Mouse (Mus musculus): ENCODE measurements at regions not wholly inside any gene's neighbourhood (a gene's known extent, or its start where the extent isn't known, plus 50 kb on each side); places are given as distances from the start of the nearest gene placed in this dataset.

DNA sequence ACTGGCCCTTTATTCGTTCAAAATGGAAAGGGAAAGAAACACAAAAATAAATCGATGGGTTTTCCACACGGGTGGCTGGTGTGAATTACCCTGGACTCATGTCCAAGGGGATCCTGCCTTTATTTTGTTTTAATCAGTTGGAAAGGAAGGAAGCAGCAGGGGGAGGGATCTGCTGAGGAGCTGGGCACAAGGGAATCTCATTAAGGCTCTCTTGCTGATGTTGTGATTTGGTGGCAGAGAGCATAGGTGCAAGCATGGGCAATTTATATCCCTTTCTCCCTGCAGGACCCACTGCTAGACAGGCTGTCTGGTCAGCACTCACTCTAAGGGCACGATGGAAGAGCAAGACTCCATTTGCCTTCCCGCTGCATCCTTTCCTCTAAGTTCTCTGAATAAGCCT is 469.2 kb downstream of the Epha7 start:
- WGBS = 16% methylated on average over 5 of the region's 5 CpGs
- Histone ChIP-seq H3K4me3 (replicated peaks) (no peak overlapping the region), H3K4me1 (0 out of 2 replicates have a peak, but pooled peaks cover 9% of the 10 kb centered on the region), H3K27me3 (no peaks in the 10 kb centered on the region), H3K9me3 (no peaks in the 10 kb centered on the region), H3K27ac (no peak overlapping the region), H3K9ac (no peak overlapping the region), H3K36me3 (replicated peaks) (no peaks in the 10 kb centered on the region), H3K4me2 (0 out of 2 replicates have a peak overlapping the region, but pooled peaks have one; percentile 8)
- ATAC-seq (ENCODE audit: low FRiP score) = peak; percentile 75

DNA sequence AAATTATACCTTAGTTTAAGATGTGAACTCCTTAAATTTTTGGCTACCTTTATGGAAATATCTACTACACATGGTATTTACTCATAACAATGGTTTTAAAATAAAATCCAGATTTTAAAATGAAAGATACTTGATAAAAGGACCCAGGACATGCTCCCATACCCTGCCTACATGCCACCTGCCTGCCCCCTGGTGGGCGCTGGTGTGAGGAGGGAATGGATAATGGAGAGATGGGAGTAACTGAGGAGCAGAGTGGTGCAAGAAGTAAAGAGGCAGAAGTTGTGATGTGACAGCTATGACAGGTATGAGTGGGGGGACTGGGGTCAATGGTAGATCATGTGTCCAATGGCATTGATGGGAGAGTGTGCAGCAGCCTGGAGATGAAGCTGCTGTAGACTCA is 488.4 kb downstream of the Epha7 start:
- Histone ChIP-seq H3K4me1 (no peaks in the 10 kb centered on the region), H3K36me3 (replicated peaks) (no peaks in the 10 kb centered on the region), H3K4me3 (replicated peaks) (no peak overlapping the region), H3K4me2 (no peak overlapping the region), H3K27ac (no peak overlapping the region), H3K9ac (no peak overlapping the region), H3K9me3 (no peaks in the 10 kb centered on the region), H3K27me3 (no peaks in the 10 kb centered on the region)
- WGBS = 46% methylated on average over 1 of the region's 1 CpGs
- peak; percentile 65; the same call in 1 of the 2 replicates for ATAC-seq (ENCODE audit: low FRiP score)

DNA sequence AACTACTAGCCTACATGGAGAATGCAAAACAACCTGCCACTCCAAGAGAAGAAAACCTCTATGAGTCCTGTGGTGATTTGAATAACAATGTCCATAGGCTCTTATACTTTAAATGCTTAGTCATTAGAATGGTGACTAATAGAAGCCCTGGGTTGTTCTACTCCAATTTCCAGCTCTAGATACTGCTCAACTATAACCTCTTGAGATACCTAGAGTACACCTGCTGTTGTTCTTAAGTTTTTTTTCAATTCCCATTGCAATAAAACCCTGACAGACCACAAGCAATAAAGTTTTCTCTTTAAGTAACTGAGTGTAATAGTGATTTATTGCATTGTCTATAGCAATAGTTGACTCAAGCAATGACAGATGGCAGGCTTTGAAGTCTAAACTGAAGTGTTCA is 491.0 kb downstream of the Epha7 start:
- Histone ChIP-seq H3K27ac (no peak overlapping the region), H3K4me3 (replicated peaks) (no peak overlapping the region), H3K4me2 (no peak overlapping the region), H3K4me1 (no peaks in the 10 kb centered on the region), H3K27me3 (no peaks in the 10 kb centered on the region), H3K36me3 (replicated peaks) (no peaks in the 10 kb centered on the region), H3K9ac (no peak overlapping the region), H3K9me3 (no peaks in the 10 kb centered on the region)
- ATAC-seq (ENCODE audit: low FRiP score) = no peak

DNA sequence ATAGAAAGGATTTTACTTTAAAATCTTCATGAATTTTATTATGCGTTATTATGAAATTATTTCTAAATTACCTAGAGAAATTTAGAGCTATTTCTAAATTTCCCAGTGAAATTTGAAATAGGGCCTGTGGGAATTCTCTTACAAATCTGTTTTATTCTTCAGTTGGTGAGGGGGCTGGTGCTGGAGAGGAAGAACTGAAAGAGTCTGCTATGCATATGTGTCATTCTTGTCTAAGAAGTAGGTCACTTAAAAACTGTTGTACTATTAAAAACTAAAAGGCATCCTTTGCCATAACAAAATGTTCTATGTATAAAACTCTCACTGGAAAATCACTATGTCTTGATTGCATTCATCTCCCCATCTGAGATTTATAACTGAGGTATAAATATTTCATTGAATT is 494.3 kb downstream of the Epha7 start:
- Histone ChIP-seq H3K27ac (no peak overlapping the region), H3K36me3 (replicated peaks) (no peaks in the 10 kb centered on the region), H3K27me3 (no peaks in the 10 kb centered on the region), H3K4me3 (replicated peaks) (no peak overlapping the region), H3K4me2 (no peak overlapping the region), H3K9ac (no peak overlapping the region), H3K4me1 (no peaks in the 10 kb centered on the region), H3K9me3 (no peaks in the 10 kb centered on the region)
- WGBS = 95% methylated on average over 1 of the region's 1 CpGs
- ATAC-seq (ENCODE audit: low FRiP score) = no peak

DNA sequence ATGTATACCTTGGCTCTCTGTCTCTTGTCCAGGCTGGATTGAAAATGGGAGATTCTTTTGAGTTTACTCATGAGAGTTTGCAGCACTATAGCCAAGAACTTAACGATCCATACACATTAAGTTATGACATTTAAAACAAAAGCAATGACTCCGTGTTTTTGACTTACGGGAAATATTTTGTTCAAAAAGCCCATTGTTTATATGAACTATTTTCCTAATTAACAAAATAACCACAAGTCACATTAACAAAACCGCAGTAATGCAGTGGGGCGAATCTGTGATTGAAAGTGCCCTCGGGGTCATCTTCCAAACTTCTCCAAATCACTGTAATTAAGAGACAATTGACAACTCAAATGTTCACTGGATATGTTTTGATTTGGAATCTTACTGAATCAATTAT is 511.0 kb downstream of the Epha7 start:
- 80% methylated on average over 6 of the region's 6 CpGs for WGBS
- ATAC-seq (ENCODE audit: low FRiP score) = no peak
- no peaks in the 10 kb centered on the region for H3K9me3 ChIP-seq
- no peak overlapping the region for H3K4me2 ChIP-seq
- H3K4me3 ChIP-seq (replicated peaks) = no peak overlapping the region
- H3K36me3 ChIP-seq (replicated peaks) = no peaks in the 10 kb centered on the region
- no peak overlapping the region for H3K27ac ChIP-seq
- no peaks in the 10 kb centered on the region for H3K4me1 ChIP-seq
- no peak overlapping the region for H3K9ac ChIP-seq
- H3K27me3 ChIP-seq = no peaks in the 10 kb centered on the region

DNA sequence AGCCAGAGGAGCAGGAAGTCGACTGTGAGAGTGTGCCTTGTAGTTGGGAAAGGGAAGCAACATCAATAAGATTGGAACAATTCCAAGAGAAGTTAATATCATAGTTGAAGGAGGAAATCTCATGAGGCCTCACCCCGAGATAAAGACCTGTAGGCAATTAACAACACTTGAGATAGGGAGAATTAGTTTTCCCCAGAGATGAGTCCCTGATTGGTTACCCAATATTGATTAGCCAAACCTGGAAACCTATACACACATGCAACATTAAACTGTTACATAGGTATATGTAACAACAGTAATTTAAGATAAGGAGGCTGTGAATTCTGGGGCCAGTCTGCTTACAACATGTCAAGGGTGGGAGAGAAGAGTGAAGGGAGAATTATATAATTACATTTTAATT is 516.2 kb downstream of the Epha7 start:
- no peak for ATAC-seq (ENCODE audit: low FRiP score)
- Histone ChIP-seq H3K27ac (no peak overlapping the region), H3K27me3 (no peaks in the 10 kb centered on the region), H3K9me3 (no peaks in the 10 kb centered on the region), H3K36me3 (replicated peaks) (no peaks in the 10 kb centered on the region), H3K4me1 (no peaks in the 10 kb centered on the region), H3K9ac (no peak overlapping the region), H3K4me2 (no peak overlapping the region), H3K4me3 (replicated peaks) (no peak overlapping the region)
- WGBS = 69% methylated on average over 2 of the region's 2 CpGs

DNA sequence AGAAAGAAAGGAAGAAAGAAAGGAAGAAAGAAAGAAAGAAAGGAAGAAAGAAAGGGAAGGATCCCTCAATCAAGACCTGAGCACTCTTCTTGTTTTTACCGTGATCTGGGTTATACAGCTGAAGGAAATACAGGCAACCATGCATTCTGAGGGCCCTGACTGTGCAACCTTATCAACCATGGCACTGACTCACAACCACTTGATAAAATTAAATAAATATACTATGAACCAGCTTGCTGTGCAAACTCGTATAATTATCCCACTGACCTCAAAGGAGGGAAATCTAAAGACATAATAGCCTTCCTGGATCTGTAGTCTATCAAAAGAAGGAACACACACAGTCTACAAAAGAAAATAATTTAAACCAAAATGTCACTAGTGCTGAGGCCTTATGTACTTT is 518.8 kb downstream of the Epha7 start:
- 68% methylated on average over 2 of the region's 2 CpGs for WGBS
- no peaks in the 10 kb centered on the region for H3K4me1 ChIP-seq
- no peaks in the 10 kb centered on the region for H3K36me3 ChIP-seq (replicated peaks)
- H3K4me2 ChIP-seq = no peak overlapping the region
- no peak for ATAC-seq (ENCODE audit: low FRiP score)
- H3K9me3 ChIP-seq = no peaks in the 10 kb centered on the region
- H3K9ac ChIP-seq = no peak overlapping the region
- no peak overlapping the region for H3K4me3 ChIP-seq (replicated peaks)
- no peaks in the 10 kb centered on the region for H3K27me3 ChIP-seq
- H3K27ac ChIP-seq = no peak overlapping the region

DNA sequence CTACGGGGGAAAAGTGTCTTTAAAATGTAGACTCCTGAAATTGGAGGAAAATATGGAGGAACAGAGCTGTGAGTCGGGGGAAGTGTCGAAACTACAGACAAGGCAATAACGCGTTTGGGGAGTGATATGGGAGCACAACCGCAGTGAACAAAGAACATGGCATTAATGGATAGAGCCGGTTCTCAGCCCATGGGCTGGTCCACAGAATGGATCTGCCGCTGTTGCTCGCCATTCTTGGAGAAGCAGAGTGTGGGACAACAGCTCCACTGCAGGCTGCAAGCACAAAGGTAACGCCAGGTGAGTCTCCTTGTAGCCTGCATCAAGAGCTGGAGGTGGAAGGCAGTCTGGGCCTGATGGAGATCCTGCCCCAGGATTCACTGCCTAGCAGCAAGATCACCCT is 524.3 kb downstream of the Epha7 start:
- no peaks in the 10 kb centered on the region for H3K4me1 ChIP-seq
- no peak overlapping the region for H3K4me2 ChIP-seq
- no peak overlapping the region for H3K27ac ChIP-seq
- H3K4me3 ChIP-seq (replicated peaks) = no peak overlapping the region
- H3K9ac ChIP-seq = no peak overlapping the region
- WGBS = 95% methylated on average over 10 of the region's 10 CpGs
- H3K9me3 ChIP-seq = no peaks in the 10 kb centered on the region
- H3K36me3 ChIP-seq (replicated peaks) = no peaks in the 10 kb centered on the region
- no peak for ATAC-seq (ENCODE audit: low FRiP score)
- no peaks in the 10 kb centered on the region for H3K27me3 ChIP-seq

DNA sequence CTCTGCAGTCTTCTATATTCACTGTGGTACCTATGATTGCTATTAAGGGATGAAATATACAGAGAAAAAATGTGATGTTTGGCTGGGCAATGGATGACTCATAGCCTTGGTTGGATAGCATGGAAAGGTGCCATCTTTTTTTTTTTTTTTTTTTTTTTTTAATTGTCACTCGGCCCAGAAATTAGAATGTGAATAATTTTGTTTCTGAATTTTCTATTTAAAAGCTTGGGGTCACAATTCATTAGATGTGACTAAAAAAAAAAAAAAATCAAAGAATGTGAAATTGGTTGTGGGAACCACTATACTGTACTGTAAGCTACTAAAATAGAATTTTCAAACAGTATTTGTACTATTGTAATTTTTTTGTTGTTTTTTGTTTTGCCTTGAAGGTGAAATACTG is 549.3 kb downstream of the Epha7 start:
- Histone ChIP-seq H3K4me3 (replicated peaks) (no peak overlapping the region), H3K27ac (no peak overlapping the region), H3K27me3 (no peaks in the 10 kb centered on the region), H3K9ac (no peak overlapping the region), H3K36me3 (replicated peaks) (no peaks in the 10 kb centered on the region), H3K4me2 (no peak overlapping the region), H3K9me3 (no peaks in the 10 kb centered on the region), H3K4me1 (no peaks in the 10 kb centered on the region)
- ATAC-seq (ENCODE audit: low FRiP score) = no peak
- 88% methylated on average over 1 of the region's 1 CpGs for WGBS

DNA sequence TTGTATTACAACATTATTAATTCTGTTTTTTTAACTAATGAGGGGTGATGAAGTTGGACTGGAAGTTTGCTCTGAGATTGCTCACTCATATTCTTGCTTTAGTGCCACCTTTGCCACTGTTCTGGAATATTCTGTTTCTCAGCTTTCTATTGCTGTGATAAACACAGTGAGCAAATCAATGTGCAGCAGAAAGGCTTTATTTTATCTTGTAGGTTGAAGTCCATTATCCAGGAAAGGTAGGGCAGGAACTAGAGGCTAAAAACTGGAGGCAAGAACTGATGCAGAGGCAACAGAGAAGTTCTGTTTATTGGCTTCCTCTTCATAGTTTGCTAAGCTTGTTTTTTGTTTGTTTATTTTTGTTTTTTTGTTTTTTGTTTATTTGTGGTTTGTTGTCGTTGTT is 576.4 kb downstream of the Epha7 start:
- Histone ChIP-seq H3K4me3 (replicated peaks) (no peak overlapping the region), H3K27me3 (no peaks in the 10 kb centered on the region), H3K36me3 (replicated peaks) (no peaks in the 10 kb centered on the region), H3K9me3 (no peaks in the 10 kb centered on the region), H3K9ac (no peak overlapping the region), H3K27ac (no peak overlapping the region), H3K4me1 (no peaks in the 10 kb centered on the region), H3K4me2 (no peak overlapping the region)
- ATAC-seq (ENCODE audit: low FRiP score) = no peak
- WGBS = 91% methylated on average over 1 of the region's 1 CpGs

DNA sequence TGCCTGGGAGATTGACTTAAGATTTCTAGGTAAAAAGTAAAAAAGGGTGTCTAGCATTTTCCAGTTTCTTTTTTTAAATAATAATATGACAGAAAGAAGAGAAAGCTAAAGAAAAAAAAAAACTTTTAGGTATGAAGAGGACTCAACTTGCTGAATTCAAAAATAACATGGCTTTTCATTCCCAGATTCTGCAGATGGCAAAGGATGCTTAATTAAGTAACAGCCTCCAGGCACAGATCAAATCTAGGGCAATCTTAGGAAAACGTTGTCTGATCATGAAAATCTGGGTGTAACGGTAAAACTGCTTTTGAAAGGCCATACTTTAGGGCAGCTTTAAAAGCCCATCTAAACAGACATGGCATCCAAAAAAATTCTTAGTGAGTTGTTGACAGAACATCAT is 577.4 kb downstream of the Epha7 start:
- Histone ChIP-seq H3K9ac (no peak overlapping the region), H3K4me3 (replicated peaks) (no peak overlapping the region), H3K27ac (no peak overlapping the region), H3K4me2 (no peak overlapping the region), H3K27me3 (no peaks in the 10 kb centered on the region), H3K36me3 (replicated peaks) (no peaks in the 10 kb centered on the region), H3K9me3 (no peaks in the 10 kb centered on the region), H3K4me1 (no peaks in the 10 kb centered on the region)
- ATAC-seq (ENCODE audit: low FRiP score) = no peak
- 67% methylated on average over 2 of the region's 2 CpGs for WGBS

DNA sequence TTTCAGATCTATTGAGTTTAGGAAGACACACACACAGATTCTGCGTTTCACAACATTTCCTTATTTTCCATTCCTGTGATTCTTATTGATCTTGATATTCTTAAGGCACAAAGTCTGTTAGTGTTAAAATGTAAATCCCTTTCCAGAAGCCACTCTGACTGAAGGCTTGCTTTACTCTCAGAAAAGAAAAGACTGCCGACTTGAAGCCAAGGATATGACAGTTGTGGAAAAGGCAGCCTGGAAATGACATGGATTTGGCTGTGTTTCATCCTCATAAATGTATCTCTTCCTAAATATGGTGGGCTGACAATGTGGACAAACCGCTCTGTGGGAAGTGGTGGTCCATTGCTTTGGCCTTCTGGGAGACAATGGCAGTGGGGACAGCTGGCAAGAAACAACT is 589.2 kb downstream of the Epha7 start:
- no peak overlapping the region for H3K27ac ChIP-seq
- no peaks in the 10 kb centered on the region for H3K36me3 ChIP-seq (replicated peaks)
- H3K27me3 ChIP-seq = no peaks in the 10 kb centered on the region
- no peak overlapping the region for H3K4me3 ChIP-seq (replicated peaks)
- no peak for ATAC-seq (ENCODE audit: low FRiP score)
- H3K9me3 ChIP-seq = no peaks in the 10 kb centered on the region
- WGBS = 84% methylated on average over 3 of the region's 3 CpGs
- H3K4me2 ChIP-seq = no peak overlapping the region
- no peaks in the 10 kb centered on the region for H3K4me1 ChIP-seq
- no peak overlapping the region for H3K9ac ChIP-seq

DNA sequence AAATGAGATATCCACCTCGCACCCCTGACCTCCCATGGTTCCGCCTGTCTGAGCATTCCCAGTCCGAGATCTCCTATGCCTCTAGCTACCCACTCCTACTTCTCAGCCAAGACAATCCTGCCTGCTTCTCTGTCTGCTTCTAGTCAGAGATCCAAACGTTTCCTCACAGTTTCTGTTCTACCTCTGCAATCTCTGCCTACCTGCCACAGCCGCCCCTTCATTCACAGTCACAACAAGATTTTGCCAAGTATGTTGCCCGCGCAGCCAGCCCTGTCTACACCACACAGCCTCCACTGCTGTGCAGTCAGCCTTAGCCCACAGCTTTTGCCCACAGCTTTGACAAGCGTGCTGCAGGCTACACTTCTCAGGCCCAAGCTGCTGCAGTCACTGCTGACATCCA is 601.7 kb downstream of the Epha7 start:
- WGBS = 89% methylated on average over 8 of the region's 8 CpGs
- H3K9ac ChIP-seq = no peak overlapping the region
- no peak overlapping the region for H3K4me2 ChIP-seq
- H3K27me3 ChIP-seq = no peaks in the 10 kb centered on the region
- H3K4me1 ChIP-seq = peaks cover 5% of the 10 kb centered on the region; the same call in 1 of the 2 replicates
- no peak for ATAC-seq (ENCODE audit: low FRiP score)
- H3K27ac ChIP-seq = no peak overlapping the region
- H3K36me3 ChIP-seq (replicated peaks) = no peaks in the 10 kb centered on the region
- H3K9me3 ChIP-seq = no peaks in the 10 kb centered on the region
- H3K4me3 ChIP-seq (replicated peaks) = no peak overlapping the region
